Mouse (Mus musculus) cerebellum, postnatal 10 days (tissue): ENCODE results near the gene Mgat3.

Experiments used
- DNase-seq, 2 experiments: peaks; one replicate each; pipeline ENCODE4 v3.0.0; 2021; ENCODE audit warnings: mixed read lengths in 2 of 2

The Mgat3 gene

DNA sequence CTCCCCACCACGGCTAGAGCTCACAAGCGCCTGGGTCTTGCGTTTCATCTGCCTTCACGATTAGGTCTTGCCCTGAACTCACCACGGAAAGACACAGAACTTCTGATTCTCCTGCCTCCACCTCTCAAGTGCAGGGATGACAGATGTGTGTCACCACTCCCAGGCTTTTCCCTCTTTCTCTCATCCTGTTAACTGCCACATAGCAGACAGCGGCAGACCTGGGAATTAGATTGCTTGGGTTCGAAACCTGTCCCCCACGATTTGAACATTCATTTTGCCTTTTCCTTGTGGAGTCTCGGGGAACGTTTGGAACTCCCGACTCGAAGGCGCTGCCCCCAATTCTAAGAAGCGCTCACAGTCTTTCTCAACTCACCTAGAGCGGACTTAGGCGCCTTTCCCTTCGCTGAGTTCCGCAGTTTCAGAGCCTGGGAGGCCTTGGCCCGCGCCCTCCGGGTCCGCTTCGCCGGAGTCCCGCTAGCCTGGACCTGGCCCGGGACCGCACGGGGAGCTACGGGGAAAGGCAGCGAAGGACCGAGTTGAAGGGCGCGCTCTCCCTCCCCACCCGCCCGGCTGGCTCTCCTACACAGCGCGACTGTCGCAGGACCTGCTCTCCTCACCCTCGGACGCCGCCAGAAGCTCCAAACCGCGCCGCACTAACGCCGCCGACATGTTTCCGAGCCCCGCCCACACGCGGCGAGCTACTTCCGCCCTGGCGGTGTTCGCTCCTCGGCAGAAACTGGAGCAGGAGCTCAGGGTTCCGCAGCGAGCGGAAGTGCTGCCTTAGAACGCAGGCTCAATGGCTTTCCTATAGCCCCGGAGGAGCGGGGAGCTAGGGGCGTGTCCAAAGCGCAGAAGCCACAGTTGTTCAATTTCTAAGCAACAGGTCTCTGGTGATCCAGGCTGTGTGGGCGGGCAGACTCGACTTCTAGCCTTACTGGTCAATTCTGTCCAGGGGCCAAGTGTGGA, 90.4 kb downstream of the Mgat3 start, which contains the start of gene Rps19bp1:
Gene Rps19bp1, minus strand, starts transcription at position 706 of the 966 bp plus-strand sequence.
- DNase-seq: peak; percentile 92 to 94
